Mouse (Mus musculus): ENCODE data around the gene Usp2.
"Not testable (repeated sequence)": the region's sequence is repeated elsewhere in the genome, so short reads cannot be mapped to it uniquely, and the experiment has no call there.

Gene Usp2

DNA sequence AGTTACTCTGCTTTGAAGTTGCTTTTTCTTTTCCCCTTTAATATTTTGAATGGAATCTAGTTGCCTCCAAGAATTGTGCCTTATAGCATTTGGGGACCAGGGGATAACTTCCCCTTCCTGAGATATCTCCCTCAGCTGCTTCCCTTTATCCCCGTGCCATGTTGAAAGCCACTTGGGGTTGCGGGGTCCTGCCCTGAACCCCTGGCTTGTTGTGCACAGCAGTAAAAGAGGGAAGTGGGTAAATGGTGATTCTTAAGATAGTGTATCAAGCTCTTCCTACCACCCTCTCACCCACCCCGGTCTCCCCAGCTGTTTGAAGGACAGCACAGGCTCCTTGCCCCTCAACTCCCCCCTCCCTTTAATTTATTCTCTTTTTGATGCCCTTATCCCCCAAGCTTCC is 27.9 kb downstream of the Usp2 start:
- DNase-seq: no peak

DNA sequence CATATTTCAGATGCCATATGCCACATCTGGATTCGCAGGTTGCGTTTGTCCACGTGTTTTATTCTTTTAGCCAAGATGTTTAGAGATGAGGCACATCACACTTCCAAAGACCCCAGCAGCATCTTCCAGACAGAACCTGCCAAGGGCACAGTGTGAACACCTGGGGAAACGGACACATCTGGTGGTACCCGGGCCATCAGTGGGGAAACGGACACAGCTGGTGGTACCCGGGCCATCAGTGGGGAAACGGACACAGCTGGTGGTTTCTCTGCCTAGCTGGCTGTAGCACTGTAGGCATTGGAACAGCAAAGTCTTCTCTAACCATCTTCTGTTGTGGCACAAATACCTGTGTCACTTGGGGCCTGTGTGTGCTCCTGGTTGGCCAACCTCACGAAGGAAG is 29.0 kb downstream of the Usp2 start:
- no peak for DNase-seq

DNA sequence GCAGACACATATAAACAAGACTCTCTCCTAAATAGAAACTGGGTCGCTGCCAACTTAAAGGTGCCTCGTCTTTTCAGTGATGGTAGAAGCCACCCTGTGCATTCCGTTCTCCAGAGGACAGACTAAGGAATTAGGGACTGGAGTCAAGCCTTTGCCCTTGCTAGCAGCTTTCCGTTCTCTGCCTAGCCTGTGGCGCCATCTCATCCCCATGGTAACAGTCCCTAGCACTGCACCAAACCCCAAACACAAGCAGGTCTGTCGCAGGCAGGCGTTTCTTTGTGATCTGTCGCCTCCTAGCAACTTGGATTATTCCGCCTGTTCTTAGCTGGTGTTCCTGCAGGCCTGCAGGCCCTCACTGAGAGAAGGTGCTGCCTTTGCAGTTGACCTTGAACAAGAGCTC is 29.7 kb downstream of the Usp2 start:
- no peak for DNase-seq

DNA sequence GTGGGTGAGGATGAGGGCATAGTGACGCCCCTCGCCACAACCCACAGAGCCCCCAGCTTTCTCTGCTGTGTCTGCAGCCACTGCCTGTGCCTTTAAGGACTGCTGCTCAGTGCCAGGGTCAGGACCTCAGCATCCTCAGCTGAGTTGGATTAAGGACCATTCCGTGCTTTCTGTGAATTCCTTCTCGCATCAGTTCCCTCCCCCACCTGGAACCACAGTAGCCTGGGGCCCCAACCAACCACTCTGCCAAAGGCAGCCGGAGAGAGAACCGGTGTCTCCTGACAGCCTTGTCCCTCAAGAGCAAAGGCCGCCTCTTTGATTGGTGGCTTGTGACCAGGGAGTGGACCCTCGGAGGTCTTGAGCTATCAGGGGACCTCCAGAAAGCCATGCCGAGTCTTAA is 34.7 kb downstream of the Usp2 start, which contains the start of gene Mfrp:
Gene Mfrp (plus strand): TSS at position 240 of the 400 bp plus-strand sequence.
- no peak for DNase-seq

DNA sequence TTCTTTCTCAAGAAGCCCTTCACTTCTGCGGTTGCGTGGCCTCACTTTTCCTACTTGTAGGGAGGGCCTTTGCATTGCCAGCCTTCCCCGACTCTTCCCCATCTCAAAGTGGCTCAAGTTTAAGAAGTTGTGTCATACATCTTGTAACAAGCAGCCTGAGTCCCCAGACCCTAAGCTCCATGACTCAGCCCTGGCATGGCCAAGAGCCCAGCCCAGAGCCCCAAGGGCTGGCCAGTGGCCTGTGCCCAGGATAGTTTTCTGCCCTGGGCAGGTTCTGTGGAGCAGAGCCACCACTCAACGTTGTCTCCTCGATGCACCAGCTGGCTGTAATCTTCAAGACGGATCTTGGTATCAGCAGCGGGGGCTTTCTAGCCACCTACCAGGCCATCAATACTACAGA is 38.1 kb downstream of the Usp2 start:
- no peak for DNase-seq

DNA sequence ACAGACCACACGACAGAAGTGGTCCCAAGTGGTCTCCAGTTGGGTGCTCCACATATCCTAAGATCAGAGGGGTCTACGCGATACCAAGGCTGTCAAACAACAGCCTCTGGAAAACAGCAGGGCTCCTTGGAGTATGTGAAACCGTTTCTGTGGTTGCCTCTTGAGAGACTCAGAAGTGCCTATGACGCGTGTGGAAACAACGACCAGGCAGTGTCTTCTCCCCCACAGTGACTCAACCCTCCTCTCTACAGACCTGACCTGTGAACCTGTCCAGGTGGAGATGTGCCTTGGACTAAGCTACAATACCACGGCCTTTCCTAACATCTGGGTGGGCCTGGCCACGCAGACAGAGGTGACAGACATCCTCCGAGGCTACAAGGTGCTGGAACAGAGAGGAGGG is 39.0 kb downstream of the Usp2 start:
- no peak for DNase-seq

DNA sequence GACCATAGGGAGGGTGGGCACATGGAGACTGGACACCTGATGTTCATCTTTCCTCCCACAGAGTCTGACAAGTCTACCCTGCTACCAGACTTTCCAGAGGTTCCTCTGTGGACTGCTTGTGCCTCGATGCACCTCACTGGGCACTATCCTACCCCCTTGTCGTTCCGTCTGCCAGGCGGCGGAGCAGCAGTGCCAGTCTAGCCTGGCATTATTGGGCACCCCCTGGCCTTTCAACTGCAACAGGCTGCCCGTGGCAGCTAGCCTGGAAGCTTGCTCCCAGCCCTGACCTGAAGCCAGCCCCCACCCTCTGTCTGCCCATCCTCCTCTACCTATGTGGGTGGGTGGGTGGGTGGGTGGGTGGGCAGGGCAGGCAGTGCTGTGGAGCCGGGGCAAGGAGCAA is 39.4 kb downstream of the Usp2 start:
- DNase-seq: no peak

DNA sequence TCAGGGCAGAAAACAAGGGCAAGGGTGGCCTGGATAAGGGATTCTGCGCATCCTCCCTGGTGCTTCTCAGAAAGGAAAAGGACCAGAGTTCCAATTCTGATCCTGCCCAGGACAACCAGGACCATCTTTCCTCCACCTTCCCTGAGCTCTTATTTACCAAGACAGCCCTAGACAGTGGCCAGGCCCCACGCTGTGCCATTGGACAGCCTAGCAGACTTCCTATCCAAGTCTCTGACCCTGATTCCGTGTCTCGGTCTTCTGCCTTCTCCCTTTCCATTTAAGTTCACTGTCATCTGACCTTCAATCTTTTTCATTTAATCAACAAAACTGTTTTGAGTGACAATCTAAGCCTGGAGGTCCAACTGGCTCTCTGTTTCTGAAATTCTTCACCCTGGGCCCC is 39.8 kb downstream of the Usp2 start:
- DNase-seq: no peak

DNA sequence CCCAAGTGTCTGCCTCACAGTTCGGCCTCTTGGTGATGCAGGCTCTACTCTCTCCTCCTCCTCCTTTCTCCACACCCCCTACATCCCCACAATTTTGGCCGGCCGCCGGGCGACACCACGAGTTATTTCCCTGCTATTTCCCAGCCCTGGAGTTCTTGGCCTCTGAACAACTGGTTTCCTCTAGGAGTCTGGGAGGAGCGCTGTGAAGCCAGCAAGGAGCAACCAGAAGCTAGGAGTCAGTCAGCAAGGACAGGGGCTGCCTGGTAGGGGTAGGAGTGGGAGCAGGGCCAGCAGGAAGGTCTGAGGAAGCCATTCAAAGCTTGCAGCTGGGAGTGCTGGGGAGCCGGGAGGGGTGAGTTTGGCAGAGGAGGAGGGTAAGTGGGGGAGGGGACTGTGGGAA is 40.3 kb downstream of the Usp2 start, which contains the start of gene C1qtnf5:
Gene C1qtnf5 (plus strand): TSS at position 136 of the 400 bp plus-strand sequence.
- DNase-seq: peak; percentile 65

DNA sequence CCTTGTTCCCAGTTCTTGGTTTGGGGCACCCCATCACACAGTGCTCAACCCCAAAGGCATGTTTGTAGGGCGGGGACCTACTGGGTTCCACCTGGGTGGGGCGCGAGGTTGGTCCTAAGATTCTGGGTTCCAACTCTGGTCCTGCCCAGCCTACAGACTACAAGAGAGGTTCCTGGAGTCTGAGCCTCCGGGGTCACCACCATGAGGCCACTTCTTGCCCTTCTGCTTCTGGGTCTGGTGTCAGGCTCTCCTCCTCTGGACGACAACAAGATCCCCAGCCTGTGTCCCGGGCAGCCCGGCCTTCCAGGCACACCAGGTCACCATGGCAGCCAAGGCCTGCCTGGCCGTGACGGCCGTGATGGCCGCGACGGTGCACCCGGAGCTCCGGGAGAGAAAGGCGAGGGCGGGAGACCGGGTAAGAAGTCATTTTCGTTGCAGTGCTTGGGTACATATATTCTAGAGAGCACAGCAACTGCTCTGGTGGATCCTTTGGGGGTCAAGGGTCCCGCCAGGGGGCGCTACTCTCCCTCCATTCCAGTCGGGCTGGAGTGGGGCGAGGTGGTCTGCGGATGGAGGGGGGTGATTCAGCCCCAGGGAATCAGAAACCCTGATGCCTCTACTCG is 40.8 kb downstream of the Usp2 start:
- no peak for DNase-seq

DNA sequence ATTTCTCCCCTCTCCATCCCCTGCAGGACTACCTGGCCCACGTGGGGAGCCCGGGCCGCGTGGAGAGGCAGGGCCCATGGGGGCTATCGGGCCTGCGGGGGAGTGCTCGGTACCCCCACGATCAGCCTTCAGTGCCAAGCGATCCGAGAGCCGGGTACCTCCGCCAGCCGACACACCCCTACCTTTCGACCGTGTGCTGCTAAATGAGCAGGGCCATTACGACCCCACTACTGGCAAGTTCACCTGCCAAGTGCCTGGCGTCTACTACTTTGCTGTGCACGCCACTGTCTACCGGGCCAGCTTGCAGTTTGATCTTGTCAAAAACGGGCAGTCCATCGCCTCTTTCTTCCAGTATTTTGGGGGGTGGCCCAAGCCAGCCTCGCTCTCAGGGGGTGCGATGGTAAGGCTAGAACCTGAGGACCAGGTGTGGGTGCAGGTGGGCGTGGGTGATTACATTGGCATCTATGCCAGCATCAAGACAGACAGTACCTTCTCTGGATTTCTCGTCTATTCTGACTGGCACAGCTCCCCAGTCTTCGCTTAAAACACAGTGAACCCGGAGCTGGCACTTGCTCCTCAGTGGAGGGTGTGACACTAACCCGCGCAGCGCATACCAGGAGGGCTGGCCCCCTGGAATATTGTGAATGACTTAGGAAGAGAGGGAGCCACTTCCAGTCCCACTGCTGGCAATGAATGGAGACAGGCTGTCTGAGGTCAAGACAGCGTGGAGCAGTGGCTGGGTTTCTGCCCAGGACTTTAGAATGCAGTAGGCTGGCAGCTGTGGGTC is 41.6 kb downstream of the Usp2 start:
- no peak for DNase-seq

DNA sequence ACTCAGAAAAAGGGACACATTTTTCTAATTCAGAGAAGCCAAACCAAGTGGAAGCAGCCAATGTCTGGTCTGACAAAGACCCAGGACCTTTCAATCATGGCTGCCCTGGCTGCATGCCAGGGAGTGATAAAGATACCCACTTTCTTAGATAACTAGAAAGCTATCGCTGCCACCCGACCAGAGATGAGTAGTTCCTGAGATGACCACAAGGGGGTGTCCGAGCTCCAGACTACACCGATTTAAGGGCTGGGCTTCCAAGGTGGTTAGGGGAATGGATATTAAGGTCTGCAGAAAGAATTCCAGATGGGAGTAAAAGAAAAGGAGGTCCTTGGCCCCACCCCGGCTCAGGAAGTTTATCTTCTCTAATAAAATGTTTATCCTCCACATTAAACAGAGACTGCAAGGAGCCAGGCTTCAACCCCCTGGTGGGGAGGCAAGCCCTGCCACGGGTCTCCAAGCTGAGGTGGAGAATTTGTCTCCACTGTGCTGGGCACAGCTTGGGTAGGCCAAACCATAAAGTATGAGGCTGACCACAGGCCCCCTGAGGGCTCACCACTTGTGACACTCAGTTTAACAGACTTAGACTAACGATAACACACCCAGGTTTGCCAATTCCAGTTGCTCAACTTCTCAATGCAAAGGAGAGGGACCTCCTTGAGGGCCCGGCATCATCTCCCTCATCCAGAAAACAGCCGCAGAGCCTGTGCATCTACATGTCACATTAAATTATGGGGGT is 42.7 kb downstream of the Usp2 start:
- DNase-seq: peak; percentile 82

DNA sequence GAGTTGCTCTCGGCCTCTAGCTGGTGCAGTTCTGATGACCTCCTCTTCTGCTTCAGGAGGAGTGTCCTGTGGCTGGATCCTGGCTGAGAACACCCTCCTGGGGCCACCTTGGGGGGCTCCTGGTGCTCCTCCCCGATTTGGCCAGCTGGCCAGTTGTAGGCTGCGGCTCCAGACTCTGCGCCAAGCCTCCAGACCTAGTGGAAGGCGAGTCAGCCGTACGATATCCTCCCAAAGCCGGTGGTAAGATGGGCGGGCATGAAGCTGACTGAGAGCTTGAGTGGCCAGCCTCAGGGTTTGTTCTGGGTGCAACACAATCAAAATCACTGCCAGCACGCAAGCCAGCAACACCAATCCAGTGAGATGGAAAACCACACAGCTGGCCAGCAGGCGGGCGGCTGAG is 45.1 kb downstream of the Usp2 start:
- DNase-seq: not testable (repeated sequence)

DNA sequence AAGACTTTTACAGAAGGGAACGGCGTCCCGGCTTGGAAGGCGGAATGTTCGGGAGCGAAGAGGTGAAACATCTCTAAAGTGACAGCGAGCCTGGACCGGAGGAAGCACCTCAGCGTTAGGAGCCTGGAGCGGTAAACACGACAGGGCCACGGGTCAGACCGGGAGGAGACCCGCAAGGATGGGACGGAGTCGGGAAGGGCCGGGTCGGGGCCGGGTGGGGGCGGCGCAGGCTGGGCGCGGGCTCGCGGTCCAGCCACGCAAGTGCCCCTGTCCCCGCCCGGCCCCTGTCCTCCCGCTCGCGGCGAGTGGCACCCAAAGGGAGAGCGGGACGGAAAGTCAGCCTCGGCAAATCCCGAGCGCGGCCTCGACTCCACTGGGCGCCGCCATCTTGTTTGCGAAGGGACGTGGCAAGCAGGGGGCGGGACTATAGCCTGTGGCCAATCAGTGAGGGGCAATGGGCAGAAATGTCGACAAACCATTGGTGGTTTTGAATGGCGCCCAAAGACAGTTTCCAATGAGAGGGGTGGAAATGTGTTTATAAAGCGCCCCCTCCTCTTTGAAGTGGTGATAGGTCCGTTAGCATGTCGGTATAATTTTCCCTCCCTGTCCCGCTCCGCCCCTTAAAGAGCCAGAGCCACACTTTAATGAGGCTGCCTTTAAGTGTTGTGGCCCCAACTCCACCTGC is 46.4 kb downstream of the Usp2 start, which contains the start of the genes Gm49380 and Rnf26:
Gene Gm49380 (minus strand): TSS at position 396 of the 685 bp plus-strand sequence.
Gene Rnf26 (minus strand): TSS at position 413 of the 685 bp plus-strand sequence.
- peak; percentile 96 for DNase-seq

DNA sequence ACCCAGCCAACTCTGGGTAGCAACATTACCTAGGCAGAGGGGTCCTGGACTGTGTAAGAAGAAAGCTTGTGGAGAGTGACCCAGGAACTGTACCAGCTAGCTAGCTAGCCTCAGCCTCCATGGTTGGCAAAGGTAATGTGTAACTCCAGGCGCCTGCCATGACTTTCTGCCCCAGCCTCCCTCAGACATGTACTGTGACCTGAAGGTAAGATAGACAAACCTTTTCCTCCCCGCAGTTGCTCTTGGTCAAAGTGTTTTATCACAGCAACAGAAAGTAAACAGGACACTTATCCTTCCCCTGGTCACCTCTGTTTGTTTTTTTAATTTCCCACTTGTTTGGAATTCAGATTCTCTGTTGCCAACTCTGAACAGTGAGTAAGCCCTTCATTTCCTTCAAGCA is 47.6 kb downstream of the Usp2 start:
- no peak for DNase-seq

DNA sequence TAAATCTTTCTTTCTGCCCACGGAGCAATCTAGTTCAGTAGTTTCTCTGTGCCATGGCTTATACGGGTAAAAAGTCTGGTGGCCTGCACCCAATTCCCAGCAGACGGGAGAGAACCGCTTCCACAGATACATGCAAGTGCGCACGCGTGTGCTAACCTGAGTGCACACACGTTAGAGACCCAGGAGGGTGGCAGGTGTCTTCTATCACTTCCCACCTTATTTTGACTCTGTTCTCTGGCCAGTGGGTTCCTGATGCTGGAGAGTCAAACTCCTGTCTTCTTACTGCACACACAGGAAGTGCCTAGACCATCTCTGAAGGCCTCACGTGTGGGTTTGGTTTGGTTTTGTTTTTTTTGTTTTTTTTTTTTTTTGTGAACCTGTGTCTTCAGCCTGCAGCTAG is 48.8 kb downstream of the Usp2 start:
- no peak for DNase-seq

DNA sequence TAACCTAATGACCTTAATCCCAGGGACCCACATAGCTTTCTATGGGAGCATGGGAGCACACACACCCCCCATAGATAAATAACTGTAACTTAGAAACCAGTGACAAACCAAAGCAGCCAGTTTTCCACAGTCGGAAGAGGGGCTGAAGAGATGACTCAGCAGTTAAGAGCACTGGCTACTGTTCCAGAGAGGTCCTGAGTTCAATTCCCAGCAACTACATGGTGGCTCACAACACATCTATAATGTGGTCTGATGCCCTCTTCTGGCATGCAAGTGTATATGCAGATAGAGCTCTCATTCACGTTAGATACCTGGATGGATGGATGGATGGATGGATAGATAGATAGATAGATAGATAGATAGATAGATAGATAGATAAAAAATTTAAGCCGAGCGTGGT is 49.4 kb downstream of the Usp2 start:
- no peak for DNase-seq

DNA sequence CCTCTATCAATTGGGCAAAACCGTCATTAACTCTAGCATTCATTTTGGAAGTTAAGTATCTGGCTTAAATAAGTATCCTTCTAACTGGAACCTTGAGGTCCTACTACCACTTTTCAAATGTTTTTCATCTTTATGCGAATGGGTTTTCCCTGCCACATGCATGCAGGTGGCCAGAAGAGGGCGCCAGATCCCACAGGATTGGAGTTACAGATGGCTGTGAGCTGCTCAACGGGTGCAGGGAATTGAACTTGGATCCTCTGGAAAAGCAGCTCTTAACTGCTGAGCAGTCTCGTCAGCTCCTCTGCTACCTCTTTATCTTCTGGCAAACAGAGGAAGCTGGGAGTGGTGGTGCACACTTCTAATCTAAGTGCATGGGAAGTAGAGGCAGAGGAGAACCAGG is 52.2 kb downstream of the Usp2 start:
- no peak for DNase-seq

DNA sequence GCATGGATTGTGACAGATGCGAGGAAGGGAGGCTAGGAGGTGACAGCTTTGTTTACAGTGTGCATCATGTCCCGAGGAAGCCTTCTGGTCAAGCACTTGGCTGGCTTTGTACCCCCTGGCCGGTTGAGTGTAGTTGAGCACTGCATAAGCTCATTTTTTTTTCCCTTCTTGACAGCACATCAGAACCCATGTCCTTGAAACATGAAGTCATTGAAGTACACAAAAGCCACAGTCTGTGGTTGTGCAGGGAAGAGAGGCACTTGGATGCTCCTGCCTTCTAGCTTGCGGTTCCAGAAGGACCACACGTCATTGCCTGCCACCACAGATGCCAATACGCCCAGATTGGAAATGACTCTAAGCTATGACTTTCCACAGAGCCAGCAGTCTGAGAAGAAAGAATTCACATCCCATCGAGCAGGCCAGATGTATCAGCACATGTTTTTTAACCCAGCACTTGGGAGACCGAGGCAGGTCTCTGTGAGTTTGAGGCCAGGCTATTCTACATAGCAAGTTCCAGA is 53.2 kb downstream of the Usp2 start:
- DNase-seq: no peak

DNA sequence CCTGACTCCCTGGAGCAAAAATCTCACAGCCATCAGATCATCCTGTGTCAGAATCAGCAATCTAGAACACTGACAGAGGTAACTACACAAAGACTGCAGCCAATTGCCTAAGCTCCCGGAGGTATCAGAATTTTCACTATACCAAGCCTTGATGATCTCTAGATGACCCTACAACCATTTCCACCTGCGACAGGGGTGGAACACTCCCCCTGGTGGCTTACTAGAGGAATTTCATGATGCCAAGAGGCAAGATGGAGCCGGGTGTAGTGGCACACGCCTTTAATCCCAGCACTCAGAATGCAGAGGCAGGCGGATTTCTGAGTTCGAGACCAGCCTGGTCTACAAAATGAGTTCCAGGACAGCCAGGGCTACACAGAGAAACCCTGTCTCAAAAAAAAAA is 57.5 kb downstream of the Usp2 start:
- DNase-seq: no peak

DNA sequence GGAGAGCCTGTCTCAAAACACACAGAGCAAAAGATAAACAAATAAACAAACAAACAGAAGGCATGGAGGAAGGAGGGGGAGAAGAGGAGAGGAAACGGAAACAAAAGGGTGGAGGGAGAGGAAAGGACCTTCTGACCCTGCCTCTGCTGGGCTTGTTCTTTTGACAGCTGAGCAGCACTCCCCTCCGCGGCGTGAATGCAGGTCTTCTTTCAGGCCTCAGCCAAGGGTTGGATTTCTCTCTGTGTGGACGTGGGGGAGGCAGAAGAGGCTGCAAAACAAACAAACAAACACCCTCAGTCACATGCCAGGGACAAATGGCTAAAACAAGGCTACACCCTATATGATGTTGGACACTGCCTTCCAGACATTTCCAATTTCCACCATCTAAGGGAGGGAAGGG is 58.2 kb downstream of the Usp2 start:
- no peak for DNase-seq

DNA sequence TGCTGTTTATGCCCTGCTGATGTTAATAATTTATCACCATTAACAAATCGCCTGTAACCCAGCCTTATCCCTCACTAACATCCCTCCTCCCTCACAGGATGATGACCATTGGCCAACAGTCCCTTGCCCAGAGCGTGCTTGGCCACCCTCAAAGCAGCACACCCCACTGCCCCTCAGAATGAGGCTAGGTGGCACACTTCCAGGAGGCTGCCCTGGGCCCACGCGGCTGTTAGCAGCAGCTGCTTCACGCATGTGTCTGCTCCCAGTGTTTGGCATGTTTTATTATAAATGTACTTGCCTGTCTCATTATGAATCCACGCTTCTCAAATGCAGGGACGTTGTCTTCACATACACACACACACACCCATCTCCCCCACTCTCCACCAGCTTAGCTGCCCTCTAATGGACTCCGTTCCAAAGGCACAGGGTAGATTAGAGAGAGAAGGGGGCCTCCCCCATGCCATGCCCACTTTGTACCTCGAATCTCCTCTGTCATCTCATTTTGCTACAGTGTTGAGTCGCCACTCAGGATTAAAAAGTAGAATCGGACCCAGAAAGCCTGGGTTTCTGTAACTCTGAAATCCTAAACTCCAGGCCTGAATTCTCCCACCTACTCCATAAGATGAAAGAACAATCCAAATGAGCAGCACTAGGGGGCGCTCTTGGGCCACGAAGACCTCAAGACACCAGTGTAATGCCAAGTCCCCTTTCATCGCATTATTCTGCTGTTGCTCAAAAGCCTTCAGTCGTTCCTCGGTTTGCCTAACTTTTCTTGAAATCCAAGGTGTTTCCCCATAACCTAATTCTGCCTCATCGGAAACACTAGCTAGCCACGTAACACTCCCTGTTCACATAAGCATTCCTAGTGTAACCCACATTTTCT is 59.0 kb downstream of the Usp2 start:
- peak; percentile 88 for DNase-seq
